Mouse (Mus musculus) gonadal fat pad, adult 2 months (tissue): ENCODE data around the gene Mllt11. TPM values are rescaled to one million over a fixed set of nuclear protein-coding genes. Genes with fewer than 3 reads are reported as not detected.
"Not testable (repeated sequence)": the region's sequence is repeated elsewhere in the genome, so short reads cannot be mapped to it uniquely, and the experiment has no call there.

ENCODE experiments used
- DNase-seq: peaks from one replicate; pipeline ENCODE4 v3.0.0-alpha.2; 2012; ENCODE audit warnings: low read depth
- polyA plus RNA-seq: library from polyadenylated mRNA; depleted of rRNA; stranded (reverse); fragments of >200 nt; gene quantifications from 2 replicates; pipeline ENCODE4 v1.2.3, GENCODE M21; 2012

Gene Mllt11
- polyA plus RNA-seq, 1 experiment: 24.7 TPM

DNA sequence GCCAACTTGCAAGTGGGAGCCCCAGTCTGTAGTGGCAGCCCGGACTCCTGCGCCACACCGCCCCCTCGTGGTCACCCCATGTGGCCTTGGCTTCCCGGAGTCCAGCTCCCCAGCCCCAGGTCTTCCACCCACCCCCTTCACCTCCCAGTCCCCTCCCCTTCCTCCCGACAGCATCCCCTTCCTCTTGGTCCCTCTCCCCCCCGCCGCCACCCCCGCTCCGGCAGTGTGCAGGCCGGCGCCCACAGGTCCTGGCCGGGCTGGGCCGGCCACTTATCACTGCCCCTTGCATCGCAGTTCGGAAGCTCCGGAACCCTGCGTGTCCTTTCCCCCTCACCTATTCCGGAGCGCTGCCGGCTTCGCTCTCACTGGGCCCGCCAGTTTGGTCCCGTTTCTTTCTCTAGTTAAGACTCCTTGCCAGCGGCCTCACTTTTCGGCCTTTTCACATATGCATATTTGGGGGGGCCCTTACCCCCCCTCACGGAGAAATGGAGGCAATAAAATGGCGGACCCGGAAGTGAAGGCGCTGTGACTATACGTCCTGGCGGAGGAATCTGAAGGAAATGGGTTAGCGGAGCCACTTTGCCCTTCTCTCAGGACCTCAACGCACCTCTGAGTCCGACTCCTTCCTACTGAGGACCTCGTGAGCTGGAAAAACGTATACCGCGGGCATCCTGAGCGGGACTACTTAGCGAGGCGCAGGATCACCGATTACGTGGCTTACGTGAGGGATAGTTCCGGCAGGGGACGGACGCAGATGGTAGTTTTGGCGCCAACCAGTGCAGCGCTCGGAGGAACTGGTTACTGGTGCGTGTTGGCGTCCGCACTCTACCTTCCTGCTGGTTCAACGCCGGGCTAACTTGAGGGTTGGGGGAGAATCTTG lies 14.5 kb downstream of the Mllt11 start, which contains the start of gene Gabpb2:
Gene Gabpb2 (minus strand): TSS at position 662 of the 880 bp plus-strand sequence.
- DNase-seq: no peak

DNA sequence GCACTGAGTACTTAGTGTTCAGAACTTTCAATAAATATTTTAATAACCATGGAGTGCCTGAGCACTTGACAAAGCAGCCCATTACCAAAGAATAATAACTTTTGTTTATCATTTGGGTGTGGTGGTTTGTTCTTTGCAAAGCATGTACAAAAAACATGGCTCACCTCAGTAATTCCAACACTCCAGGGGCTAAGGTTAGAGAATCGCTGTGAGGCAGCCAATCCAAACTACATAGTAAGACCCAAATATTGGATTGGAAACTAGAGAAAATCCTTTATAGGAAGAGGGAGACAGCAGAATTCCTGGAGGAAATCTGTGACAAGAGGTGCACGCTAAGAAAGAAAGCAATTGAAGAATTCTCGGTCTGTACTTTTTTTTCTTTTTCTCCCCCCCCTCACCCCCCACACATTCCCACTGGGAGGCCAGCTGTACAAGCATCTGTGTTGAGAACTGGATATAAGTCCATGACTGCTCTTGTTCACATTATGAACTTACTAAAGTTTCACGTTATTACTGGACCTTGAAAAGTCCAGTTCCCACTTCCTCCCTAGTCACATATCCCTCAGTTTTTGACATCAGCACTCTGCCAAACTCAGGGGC lies 15.2 kb downstream of the Mllt11 start:
- no peak for DNase-seq

DNA sequence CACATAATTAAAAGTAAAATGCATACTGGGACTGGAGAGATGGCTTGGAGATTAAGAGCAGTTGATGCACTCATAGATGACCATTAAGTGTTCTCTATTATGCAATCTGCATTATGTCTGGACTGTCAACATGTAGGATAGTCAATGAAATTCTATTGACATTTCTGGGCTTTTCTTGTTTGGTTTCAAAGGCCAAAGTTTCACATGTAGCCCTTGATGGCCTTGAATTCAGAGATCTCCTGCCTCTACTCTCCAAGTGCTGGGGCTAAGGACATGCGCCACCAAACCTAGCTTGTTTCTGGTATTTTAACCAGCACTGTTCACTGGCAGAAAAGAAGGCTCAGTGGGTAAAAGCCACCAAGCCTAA lies 18.4 kb downstream of the Mllt11 start:
- DNase-seq: no peak

DNA sequence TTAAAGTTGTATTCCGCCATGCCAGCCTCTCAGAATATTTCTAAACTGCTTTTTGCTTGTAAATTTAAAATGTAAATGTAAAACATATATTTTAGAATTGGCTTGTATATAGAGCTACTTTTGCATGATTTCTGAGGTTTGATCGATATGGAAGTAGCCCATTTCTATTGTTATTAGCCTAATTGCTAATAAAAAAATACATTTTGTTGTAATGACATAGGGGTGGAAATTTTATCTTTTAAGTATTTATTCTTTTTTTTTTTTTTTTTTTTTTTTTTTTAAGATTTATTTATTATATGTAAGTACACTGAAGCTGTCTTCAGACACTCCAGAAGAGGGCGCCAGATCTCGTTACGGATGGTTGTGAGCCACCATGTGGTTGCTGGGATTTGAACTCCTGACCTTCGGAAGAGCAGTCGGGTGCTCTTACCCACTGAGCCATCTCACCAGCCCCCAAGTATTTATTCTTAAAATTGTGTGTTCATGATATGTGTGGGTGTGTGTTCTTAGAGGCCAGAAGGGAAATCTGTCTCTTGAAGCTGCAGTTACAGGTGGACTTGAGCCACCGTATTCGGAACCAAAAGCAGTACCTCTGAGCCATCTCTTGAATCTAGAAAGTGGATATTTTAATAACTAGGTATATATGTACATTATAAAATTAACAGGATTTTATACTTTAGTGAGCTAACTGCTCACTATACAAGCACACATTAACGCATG lies 18.9 kb downstream of the Mllt11 start:
- DNase-seq: not testable (repeated sequence)

DNA sequence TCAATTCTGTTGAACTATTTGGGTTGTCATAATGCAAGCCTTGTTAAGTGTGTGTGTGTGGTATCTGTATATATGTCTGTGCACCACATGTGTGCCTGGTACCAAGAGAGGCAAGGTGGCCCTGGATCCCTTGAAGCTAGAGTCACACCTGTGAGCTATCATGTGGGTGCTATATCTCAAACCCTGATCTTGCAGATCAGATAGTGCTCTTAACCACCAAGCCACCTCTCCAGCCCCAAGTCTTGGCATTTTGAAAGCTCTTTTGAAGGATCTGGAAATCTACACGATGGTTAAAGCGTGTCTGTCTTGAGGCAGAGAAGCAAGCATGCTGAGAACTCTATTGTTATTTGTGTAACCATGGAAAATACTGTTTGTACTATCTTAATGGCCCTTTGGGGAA lies 21.4 kb downstream of the Mllt11 start:
- DNase-seq: no peak

DNA sequence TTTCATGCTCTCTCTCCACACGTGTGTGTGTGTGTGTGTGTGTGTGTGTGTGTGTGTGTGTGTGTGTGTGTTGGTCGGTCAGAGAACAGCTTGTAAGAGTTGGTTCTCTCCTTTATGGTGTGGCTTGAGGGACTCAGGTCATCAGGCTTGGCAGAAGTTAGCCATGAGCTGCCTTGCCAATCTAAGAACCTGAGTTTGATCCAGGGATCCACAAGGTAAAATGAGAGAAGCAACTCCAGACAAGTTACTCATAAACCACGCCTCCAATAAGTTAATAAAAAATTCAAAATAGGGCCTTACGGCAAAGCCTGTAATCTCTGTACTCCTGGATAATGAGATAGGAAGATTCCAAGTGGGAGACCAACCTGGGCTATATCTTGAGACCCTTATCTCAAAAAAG lies 23.7 kb downstream of the Mllt11 start:
- no peak for DNase-seq

DNA sequence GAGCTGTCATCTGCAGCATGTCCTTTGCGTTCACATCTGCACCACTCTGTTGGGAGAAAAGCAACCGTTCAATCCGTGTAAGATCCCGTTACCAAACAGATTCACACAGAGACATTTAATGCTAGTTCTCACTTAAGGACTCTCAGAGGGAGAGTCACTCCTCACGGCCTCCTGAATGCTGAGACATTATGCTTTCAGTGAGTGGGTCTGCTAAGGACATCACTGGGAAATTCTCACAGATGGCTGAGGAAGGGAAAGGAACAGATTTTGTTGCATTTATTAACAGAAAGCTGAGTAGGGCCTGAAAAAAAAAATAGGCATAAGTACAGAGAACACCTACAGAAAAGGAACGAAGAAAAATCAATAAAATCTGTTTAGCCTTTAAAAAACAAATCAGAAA lies 28.1 kb downstream of the Mllt11 start:
- DNase-seq: no peak

DNA sequence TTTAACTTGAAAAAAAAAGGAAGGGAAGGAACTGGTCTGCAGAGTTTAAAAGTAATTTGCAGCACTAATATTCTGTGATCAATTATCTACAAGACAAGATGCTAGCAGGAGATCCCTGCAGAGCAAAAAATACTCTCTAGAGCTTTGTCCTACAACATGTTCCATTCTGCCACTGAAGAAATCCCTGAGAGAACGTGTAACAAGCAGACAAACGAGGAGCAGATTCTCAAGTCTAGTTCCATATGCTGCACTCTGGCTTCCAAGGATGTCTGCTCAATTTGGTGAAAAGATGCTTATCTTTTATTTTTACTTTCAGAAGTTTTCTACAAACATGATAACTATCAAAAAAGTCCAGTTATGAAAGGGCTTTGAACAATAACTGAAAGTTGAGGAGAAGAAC lies 31.4 kb downstream of the Mllt11 start:
- no peak for DNase-seq

DNA sequence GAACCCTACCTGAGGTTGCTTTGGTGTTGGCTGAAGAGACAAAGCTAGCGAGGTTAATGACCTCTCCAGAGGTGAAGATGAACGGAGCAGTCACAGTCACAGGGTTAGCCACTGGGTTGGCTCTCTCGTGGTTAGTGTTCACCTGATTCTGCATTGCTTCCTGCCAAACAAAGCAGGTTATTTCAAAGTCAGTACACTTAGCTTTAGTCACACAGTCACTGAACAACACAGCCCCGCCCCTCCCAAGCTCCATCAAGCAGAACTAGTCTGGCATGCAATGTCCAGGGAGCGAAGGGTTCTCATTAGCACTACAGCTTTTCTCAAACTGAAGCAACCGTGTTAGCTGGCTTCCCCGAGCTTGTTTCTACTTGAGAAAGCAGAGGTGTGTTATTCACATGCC lies 31.8 kb downstream of the Mllt11 start:
- DNase-seq: no peak

DNA sequence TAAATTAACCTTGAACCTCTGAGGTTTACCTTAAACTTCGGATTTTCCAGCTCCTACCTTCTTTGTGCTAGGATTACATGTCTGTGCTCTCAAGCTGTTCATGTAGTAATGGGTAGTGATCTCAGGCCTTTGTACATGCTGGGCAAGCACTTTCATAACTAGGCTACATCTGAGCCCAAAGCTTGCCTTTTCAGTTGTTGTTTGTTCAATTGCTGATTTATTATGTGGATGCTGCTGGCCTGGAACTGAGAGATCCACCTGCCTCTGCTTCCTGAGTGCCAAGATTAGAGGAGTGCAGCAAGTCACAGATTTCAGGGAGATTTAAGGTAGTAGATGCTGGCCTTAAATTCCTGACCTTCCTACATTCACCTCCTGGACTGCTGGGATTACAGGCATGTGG lies 32.9 kb downstream of the Mllt11 start:
- DNase-seq: no peak

DNA sequence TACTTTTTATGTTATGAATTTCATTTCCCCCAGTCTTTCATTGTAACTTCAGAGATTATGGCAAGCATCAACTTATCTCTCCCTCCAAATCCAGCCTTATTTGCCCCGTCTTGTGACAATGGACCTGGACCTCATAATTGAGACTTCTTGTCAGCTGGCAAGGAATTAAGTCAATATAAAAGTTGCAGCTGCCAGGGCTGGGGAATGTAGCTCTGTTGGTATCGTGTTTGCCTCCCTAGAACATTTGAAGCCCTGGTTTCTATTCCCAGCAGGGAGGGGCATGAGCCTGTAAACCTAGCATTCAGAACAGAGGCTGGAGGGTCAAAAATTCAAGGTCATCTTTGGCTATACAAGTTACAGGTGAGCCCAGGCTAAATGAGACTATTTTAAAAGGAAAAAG lies 36.2 kb downstream of the Mllt11 start:
- DNase-seq: no peak

DNA sequence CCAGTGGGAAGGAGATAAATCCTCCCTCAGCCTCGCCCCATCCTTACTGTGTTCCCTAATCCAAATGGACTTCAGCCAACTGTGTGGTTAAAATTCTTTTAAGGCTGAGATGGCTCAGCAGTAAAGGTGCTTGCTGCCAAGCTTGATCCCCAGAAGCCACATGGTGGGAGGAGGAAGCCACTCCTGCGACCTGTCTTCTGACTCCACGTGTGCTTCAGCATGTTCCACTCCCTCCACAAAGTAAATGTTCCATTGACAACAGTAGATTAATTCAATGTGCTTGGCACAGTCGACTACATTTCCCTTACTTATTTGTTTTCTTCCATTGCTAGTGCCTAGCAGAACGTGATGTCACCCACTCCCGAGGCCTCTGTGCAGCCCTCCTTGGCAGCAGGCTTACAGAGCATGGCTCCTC lies 37.2 kb downstream of the Mllt11 start:
- peak; percentile 66 for DNase-seq

DNA sequence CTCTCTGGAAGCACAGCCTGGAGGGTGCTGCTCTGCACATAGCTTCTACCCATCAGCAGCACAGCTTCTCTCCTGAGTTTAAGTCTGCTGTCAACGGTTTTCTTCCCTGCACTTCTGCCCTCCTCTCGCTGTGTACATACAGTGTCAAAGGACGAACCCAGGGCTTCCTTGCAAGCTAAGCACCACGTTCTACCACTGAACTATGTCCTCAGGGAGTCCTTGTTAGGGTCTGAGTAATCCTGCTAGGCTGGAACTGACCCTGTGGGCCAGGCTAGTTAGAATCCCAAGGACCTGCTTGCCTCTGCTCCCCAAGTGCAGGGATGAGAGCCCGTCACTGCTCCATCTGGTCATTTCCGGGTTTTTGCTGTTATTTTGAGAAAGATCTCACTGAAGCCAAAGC lies 45.1 kb downstream of the Mllt11 start:
- no peak for DNase-seq

DNA sequence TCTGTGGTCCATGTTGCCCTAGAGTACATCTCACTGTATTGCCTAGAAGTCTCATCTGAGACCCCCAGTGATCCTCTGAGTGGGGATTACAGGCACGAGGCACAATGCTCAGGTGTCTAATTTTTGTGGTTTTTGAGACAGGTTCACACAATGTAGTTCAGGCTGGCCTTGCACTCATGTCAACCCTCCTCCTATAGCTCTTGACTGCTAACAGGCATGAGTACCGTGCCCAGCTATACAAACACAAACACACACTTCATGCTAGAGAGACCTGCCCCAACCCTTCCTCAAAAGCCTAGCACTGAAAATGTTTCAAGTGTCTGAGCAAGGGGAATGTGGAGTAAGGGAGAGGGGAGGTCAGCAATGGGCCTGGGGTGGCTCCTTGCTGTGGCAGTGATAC lies 45.9 kb downstream of the Mllt11 start:
- no peak for DNase-seq

DNA sequence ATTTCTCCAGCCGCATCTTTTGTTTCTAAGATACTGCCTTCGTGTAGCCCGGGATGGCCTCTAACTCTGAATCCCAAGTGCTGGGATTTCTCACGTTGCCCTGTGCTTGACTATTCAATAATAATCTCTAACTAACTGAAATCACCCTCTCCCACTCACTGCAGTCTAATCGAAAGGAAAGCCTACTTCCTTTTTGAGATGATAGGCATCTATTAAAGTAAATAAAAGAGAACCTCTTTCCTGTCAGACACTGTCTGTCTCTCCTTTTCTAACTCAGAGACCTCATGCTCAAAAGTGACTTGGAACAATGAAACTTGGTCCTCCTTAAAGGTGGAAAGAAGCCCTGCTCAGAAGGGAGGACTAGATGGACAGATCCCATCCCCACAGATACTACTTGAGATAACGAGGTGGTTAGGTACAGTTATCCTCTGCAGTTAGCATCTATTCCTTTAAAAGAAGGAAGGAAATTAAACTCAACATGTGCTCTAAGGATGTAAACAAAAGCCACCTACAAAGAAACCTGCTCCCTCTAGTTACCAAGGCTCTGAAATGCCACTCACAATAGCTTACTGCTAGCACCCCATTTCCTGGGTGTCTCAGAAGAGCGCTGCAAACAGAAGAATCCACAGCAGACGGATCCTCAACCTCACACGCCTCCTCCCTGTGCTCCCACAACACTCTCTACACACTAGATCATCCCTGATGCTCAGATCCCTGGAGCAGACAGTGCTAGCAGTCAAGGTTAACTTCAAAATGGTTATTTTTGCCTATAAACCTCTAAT lies 47.0 kb downstream of the Mllt11 start:
- no peak for DNase-seq

DNA sequence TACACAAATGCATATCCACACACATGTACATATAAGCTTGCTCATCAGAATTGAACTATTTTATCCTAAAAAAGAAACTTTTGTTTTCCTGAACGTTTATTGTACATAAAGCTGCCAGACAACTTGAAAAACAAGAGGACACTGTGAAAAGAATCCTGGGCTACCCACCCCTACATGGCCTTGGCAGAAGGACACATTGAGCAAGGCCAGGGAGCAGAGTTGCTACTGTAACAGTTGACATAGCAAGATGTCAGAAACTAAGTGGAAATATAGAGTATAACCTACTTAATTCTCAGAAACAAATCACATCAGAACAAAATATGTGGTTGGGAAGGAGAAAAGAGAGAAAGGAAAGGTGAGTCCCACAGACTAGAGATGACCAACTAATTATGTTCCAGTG lies 50.1 kb downstream of the Mllt11 start:
- DNase-seq: no peak

DNA sequence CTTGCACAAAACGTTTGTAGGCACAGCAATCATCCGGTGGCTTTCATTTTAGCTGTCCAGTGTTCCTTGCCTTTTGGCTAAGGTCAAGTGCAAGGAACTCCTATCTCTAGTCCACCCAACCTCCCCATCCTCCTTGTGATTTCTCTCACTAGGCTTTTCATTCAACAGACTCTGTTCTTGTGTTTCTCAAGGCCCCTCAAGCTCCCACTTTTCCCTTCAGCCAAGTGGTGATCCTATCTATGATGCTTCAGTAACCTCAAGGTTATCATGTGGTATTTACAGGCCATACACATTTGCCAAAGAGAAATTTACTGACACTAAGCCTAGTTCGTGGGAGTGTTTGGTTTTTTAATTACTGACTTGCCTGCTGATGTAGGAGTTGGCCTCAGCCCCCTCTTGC lies 52.1 kb downstream of the Mllt11 start:
- DNase-seq: no peak

DNA sequence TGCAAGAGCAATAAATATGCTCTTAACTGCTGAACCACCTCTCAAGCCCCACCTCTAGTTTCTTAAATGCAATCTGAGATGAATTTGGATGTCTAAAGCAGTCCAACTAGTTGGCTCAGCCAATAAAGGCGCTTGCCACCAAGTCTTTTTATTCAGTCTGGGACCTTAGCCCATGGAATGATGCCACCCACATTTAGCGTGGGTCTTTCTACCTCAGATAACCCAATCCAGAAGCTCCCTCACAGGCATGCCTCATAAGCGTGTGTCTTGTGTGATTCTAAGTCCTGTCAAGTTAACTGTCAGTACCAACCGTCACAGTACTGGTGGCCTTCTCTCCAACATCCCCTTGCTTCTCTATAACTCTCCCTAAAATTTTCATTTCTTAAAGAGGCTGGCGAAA lies 53.0 kb downstream of the Mllt11 start:
- DNase-seq: no peak

DNA sequence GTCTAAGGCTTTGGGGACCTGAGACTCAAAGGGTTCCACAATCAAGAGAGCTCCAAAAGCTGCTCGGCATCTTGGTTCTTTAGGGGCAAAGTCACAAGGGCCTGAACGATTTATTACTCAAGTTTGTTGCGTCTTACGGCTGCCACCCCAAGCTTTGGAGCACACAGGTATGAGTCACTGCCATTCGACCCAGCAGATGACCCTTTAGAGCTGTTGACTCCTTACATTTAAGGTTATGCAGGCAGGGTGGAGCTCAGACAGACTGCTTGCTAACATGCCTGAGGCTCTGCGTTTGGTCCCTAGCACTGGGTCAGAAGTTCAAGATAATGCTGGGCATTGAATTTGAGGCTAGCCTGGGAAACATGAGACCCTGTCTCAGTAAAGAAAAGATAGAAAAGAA lies 54.4 kb downstream of the Mllt11 start:
- DNase-seq: no peak

DNA sequence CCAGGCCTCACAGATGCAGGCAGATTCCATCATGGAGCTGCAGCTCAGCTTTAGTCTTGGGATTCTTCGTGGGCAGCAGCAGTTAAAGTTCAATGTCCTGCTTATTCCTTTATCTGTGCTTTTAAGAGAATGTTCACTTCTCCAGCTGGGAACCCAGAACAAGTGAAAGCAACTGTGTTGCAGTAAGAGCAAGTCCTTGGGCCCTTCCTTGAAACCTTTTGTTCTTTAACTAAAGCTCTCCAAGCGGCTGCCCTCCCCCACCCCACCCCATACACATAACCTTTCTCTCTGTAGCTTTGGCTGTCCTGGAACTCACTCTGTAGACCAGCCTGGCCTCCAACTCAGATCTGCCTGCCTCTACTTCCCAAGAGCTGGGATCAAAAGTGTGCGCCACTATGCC lies 55.5 kb downstream of the Mllt11 start:
- DNase-seq: no peak

DNA sequence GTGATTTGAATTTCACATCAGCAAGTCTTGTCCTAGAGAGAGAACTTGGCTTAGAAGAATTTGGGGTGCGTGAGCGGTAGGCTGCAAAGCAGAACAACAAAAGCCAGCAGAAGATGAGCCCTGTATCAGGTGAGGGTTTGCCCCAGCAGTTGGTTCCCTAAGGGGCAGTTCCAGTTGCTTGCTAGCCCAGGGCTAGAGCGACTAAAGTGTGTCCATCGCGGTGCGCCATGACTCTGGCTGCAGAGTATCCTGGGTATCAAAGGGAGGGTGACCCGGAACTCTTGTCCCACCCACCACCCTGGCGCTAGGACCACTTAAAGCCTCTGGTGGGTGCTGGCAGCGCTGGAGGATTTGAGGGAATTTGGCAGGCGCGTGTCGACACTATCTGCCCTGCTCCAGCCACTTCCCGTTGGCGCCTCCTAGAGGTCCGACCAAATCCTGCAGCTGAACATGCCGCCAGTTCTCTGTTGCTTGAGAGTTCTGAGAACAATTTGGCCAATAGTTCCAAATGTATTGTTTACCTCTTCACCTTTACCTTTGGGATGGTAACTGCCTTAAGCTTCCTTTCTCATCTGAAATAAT lies 57.9 kb downstream of the Mllt11 start:
- peak; percentile 44 for DNase-seq
